Mouse (Mus musculus) 416B (cell line): ENCODE measurements around the gene Fthl17f.
"Not testable (repeated sequence)": the region's sequence is repeated elsewhere in the genome, so short reads cannot be mapped to it uniquely, and the experiment has no call there.

ENCODE experiments used
- DNase-seq: peaks from one replicate; pipeline ENCODE4 v3.0.0; 2011; ENCODE audit warnings: low read depth

Gene Fthl17f

DNA sequence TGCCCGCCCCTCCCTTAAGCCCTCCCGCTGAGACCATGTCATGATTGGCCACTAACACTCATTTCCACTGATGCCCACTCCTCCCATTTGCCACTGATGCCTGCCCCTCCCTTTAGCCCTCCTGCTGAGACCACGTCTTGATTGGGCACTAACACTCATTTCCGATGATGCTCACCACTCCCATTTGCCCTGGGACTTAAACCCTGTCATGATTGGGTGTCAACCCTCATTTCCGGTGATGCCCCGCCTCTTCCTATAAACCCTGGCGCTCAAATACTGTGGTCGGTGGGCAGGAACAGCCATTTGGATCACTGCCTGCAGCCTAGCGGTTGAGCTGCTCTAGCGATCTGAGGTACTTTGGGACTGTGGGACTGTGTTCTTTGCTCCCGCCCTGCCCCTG is at the start of gene Fthl17f:
Fthl17f (plus strand) TSS at position 301 of the 400 bp plus-strand sequence.
- DNase-seq: not testable (repeated sequence)

DNA sequence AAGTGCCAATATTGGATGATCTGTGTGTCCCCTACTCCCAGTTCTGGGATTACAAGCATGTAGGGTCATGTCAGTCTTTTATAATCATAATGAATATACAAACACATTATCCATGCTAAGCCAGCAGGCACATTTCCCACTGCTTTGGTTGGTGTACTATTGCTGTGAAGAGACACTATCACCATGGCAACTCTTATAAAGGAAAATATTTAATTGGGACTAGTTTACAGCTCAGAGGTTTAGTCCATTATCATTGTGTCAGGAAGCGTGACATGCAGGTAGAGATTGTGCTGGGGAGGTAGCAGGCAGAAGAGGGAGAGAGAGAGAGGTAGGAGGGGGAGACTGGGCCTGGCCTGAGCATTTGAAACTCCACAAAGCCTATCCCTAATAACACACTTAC is 46.7 kb upstream of the Fthl17f start:
- DNase-seq: no peak

- DNase-seq: no peak
These were observed 43.3 kb upstream of the Fthl17f start for GRCm38 (mm10) chrX:9019481-9019880.

- not testable (repeated sequence) for DNase-seq
These were observed 29.6 kb upstream of the Fthl17f start, which contains the start of gene Fthl17e for GRCm38 (mm10) chrX:9033193-9033592. Fthl17e (plus strand) TSS chrX:9033493.

GRCm38 (mm10) chrX:9041611-9042010 is 21.2 kb upstream of the Fthl17f start:
- DNase-seq: not testable (repeated sequence)

GRCm38 (mm10) chrX:9060952-9061351 is 1.9 kb upstream of the Fthl17f start:
- DNase-seq: peak; percentile 1

DNA sequence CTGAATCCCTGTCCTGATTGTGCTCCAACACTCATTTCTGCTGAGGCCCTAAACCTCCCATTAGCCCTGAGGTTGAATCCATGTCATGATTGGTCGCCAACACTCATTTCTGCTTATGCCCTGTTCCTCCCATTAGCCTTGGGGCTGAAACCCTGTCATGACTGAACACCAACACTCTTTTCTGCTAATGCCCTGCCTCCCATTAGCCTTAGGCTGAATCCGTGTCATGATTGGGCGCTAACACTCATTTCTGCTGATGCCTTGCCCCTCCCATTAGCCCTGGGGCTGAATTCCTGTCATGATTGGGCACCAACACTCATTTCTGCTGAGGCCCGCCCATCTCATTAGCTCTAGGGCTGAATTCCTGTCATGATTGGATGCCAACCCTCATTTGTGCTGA is 714 bp upstream of the Fthl17f start:
- no peak for DNase-seq

DNA sequence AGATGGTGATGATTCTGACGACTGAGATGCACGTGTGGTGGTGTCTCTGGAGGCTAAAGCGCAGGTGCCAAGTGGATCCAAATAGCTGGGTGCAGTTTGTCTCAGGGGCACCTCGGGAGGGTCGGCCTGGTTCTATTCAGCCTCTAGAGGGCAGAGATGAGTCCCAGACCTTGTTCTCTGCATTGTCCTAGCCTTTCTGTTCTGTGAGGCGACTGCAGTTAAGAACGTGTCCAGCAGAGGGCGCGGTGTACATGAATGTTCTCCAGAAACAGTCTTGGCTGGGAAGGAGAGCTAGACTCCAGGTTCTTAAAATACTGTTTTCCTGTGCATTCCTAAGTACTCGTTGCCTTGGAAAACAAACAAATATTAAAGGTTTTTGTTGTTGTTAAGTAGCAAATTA is 14.9 kb downstream of the Fthl17f start:
- peak; percentile 1 for DNase-seq

- not testable (repeated sequence) for DNase-seq
These were observed 32.3 kb downstream of the Fthl17f start for GRCm38 (mm10) chrX:9095066-9095465.

- DNase-seq: no peak
These were observed 41.4 kb downstream of the Fthl17f start, which contains the start of gene 4930402K13Rik for GRCm38 (mm10) chrX:9104262-9104661. 4930402K13Rik (plus strand) TSS chrX:9104562.

DNA sequence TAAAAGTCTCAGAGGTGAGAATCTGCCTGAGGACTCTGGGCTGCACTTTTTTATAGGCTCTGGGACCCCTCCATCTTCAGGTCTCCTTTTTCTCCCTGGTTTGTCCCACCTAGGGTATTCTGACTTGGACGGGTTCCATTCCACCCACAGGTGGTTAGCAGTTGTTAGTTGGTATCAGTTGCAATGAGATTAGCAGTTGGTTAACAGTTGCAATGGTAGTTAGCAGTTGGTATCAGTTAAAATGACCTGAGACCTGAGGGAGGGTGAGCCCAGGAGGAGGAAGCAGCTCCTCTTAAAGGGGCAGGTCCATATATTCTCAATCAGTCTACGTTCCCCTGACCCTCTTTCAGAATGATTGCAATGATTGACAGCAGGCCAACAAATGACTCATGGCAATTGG is 47.6 kb downstream of the Fthl17f start:
- DNase-seq: no peak
